Mouse (Mus musculus) MEL (cell line): Measurements from ENCODE around the gene Dynll2. TPM values are rescaled to one million over a fixed set of nuclear protein-coding genes. Genes with fewer than 3 reads are reported as not detected.

Experiments
- DNase-seq: peaks from one replicate; pipeline ENCODE4 v3.0.0; 2011; ENCODE audit warnings: low read depth, low spot score
- H3K27ac ChIP-seq: 2 replicates; pipeline ENCODE4 v1.5.1; 2012; ENCODE audit warnings: low read depth, mild to moderate bottlenecking, control low read depth, low read length, moderate library complexity; ENCODE audit not compliant: control insufficient read depth
- H3K27me3 ChIP-seq, 2 experiments: fragments of 150-350 bp in 1 of 2; sonication (generic) in 1 of 2; 2 replicates each; pipeline ENCODE4 v1.6.1; 2012; ENCODE audit warnings: low read length in 2 of 2, mild to moderate bottlenecking in 2 of 2, improper control_type of control experiment in 1 of 2, moderate library complexity in 1 of 2; ENCODE audit not compliant: insufficient read depth in 2 of 2, control insufficient read depth in 1 of 2
- H3K36me3 ChIP-seq, 2 experiments: 2 replicates each; pipeline ENCODE4 v1.6.1; 2012 to 2014; ENCODE audit warnings: low read length in 2 of 2, improper control_type of control experiment in 1 of 2, inconsistent platforms in 1 of 2, mild to moderate bottlenecking in 1 of 2; ENCODE audit not compliant: insufficient read depth in 2 of 2, control insufficient read depth in 1 of 2
- H3K4me1 ChIP-seq, 2 experiments: fragments of 150-350 bp in 1 of 2; sonication (generic) in 1 of 2; 2 replicates each; pipeline ENCODE4 v1.6.1; 2012; ENCODE audit warnings: low read length in 2 of 2, improper control_type of control experiment in 1 of 2, mild to moderate bottlenecking in 1 of 2; ENCODE audit not compliant: insufficient read depth in 2 of 2, control insufficient read depth in 1 of 2
- H3K4me3 ChIP-seq, 2 experiments: fragments of 150-350 bp in 1 of 2; sonication (generic) in 1 of 2; 2 replicates each; pipeline ENCODE4 v1.5.1; 2012; ENCODE audit warnings: low read depth in 2 of 2, low read length in 2 of 2, mild to moderate bottlenecking in 2 of 2, moderate library complexity in 2 of 2, control low read depth in 1 of 2, improper control_type of control experiment in 1 of 2; ENCODE audit not compliant: control insufficient read depth in 1 of 2, insufficient read depth in 1 of 2
- H3K79me2 ChIP-seq: 2 replicates; pipeline ENCODE4 v1.6.1; 2012; ENCODE audit warnings: mild to moderate bottlenecking, low read length, moderate library complexity; ENCODE audit not compliant: control insufficient read depth, poor library complexity, insufficient read depth
- H3K9ac ChIP-seq: 2 replicates; pipeline ENCODE4 v1.6.1; 2012; ENCODE audit warnings: low read depth, mild to moderate bottlenecking, control low read depth, low read length, moderate library complexity; ENCODE audit not compliant: control insufficient read depth, poor library complexity, severe bottlenecking
- H3K9me3 ChIP-seq: fragments of 150-350 bp; sonication (generic); replicated peaks from 2 replicates; pipeline ENCODE4 v1.6.1; 2012; ENCODE audit warnings: mild to moderate bottlenecking, low read length, improper control_type of control experiment, moderate library complexity; ENCODE audit not compliant: insufficient read depth
- CHD1 ChIP-seq: IDR thresholded peaks from 2 replicates; pipeline ENCODE4 v1.6.1; 2012; ENCODE audit warnings: low read depth, mild to moderate bottlenecking, inconsistent platforms, low read length, improper control_type of control experiment
- CHD2 ChIP-seq: IDR thresholded peaks from 2 replicates; pipeline ENCODE4 v1.6.1; 2011; ENCODE audit warnings: low read length, improper control_type of control experiment
- GABPA ChIP-seq: IDR thresholded peaks from 2 replicates; pipeline ENCODE4 v1.6.1; 2012; ENCODE audit warnings: low read depth, mild to moderate bottlenecking, inconsistent platforms, low read length, improper control_type of control experiment, moderate library complexity
- JUND ChIP-seq: IDR thresholded peaks from 2 replicates; pipeline ENCODE4 v1.6.1; 2011; ENCODE audit warnings: low read depth, mild to moderate bottlenecking, improper control_type of control experiment, low read length
- MEF2A ChIP-seq: IDR thresholded peaks from 2 replicates; pipeline ENCODE4 v1.6.1; 2014; ENCODE audit warnings: low read depth, mild to moderate bottlenecking, inconsistent platforms, low read length, improper control_type of control experiment; ENCODE audit not compliant: poor library complexity, insufficient replicate concordance, severe bottlenecking; ENCODE audit errors: extremely low read depth
- MXI1 ChIP-seq: IDR thresholded peaks from 2 replicates; pipeline ENCODE4 v1.6.1; 2011; ENCODE audit warnings: mild to moderate bottlenecking, low read depth, low read length, improper control_type of control experiment
- NELFE ChIP-seq: IDR thresholded peaks from 2 replicates; pipeline ENCODE4 v1.6.1; 2011; ENCODE audit warnings: low read depth, low read length, improper control_type of control experiment
- SMC3 ChIP-seq: IDR thresholded peaks from 2 replicates; pipeline ENCODE4 v1.6.1; 2011; ENCODE audit warnings: low read depth, low read length, improper control_type of control experiment
- TAL1 ChIP-seq: IDR thresholded peaks from 2 replicates; pipeline ENCODE4 v1.6.1; 2012; ENCODE audit warnings: mild to moderate bottlenecking, inconsistent platforms, low read length, moderate library complexity, mixed read lengths
- TBP ChIP-seq: IDR thresholded peaks from 2 replicates; pipeline ENCODE4 v1.8.0; 2011; ENCODE audit warnings: low read depth, low read length, improper control_type of control experiment
- USF2 ChIP-seq, 2 experiments: IDR thresholded peaks; 2 replicates each; pipeline ENCODE4 v1.6.1; 2011 to 2012; ENCODE audit warnings: improper control_type of control experiment in 2 of 2, low read length in 2 of 2, borderline replicate concordance in 1 of 2, inconsistent platforms in 1 of 2, low read depth in 1 of 2, mild to moderate bottlenecking in 1 of 2; ENCODE audit not compliant: insufficient read depth in 1 of 2
- ZC3H11A ChIP-seq: IDR thresholded peaks from 2 replicates; pipeline ENCODE4 v1.6.1; 2012; ENCODE audit warnings: low read depth, mild to moderate bottlenecking, inconsistent platforms, low read length, improper control_type of control experiment
- ZMIZ1 ChIP-seq: IDR thresholded peaks from 2 replicates; pipeline ENCODE4 v1.6.1; 2012; ENCODE audit warnings: low read depth, mild to moderate bottlenecking, inconsistent platforms, low read length, improper control_type of control experiment, moderate library complexity
- polyA plus RNA-seq, 2 experiments: library from polyadenylated mRNA; stranded (reverse) in 1 of 2; unstranded in 1 of 2; fragments of >175 nt in 1 of 2; fragments of >200 nt in 1 of 2; gene quantifications; 2 replicates each; pipeline versions ENCODE4 v1.2.1 to v1.2.4; 2012; ENCODE audit warnings: low replicate concordance in 2 of 2, low read depth in 1 of 2; ENCODE audit not compliant: insufficient read length in 2 of 2, insufficient read depth in 1 of 2, missing spikeins in 1 of 2
- total RNA-seq: library from RNA; depleted of rRNA; stranded (reverse); fragments of 300-350 nt; gene quantifications from 2 replicates; pipeline ENCODE4 v1.2.3, GENCODE M21; 2012

Gene Dynll2
- total and polyA plus RNA-seq, 3 experiments, result 38.6 to 124 (median 75.8) TPM

- Histone ChIP-seq H3K36me3 (no peaks in the 10 kb centered on the region), H3K4me1 (no peaks in the 10 kb centered on the region)
- TF ChIP-seq MXI1 (no peak), TAL1 (no peak), ZC3H11A (no peak), MEF2A (no peak), GABPA (no peak), CHD2 (no peak), ZMIZ1 (no peak), USF2 (IDR thresholded peaks at IDR 0.05; ENCODE audit: borderline replicate concordance in 1 of 2, insufficient read depth in 1 of 2, low read depth in 1 of 2, low read length in 2 of 2) (no peak), CHD1 (no peak), SMC3 (no peak), NELFE (no peak)
- TF ChIP-seq, all 39 proteins: peak for 0
- DNase-seq, result no peak
- Histone ChIP-seq H3K27me3 (peaks cover 14 to 20% of the 10 kb centered on the region in 2 experiments), H3K9ac (no peak overlapping the region), H3K27ac (no peak overlapping the region), H3K79me2 (no peaks in the 10 kb centered on the region), H3K4me3 (no peak overlapping the region), H3K9me3 (no peaks in the 10 kb centered on the region)
Observed at GRCm38 (mm10) chr11:88011914-88012419, 24.6 kb upstream of the Dynll2 start.

- no peak for TF ChIP-seq JUND
- 0 out of 2 replicates have a peak, but pooled peaks have one; percentile 28 for TF ChIP-seq TBP
- Histone ChIP-seq H3K9me3 (no peaks in the 10 kb centered on the region), H3K4me3 (no peak overlapping the region), H3K9ac (no peak overlapping the region), H3K79me2 (no peaks in the 10 kb centered on the region), H3K27ac (no peak overlapping the region), H3K27me3 (peaks cover 16 to 19% of the 10 kb centered on the region in 2 experiments), H3K36me3 (no peaks in the 10 kb centered on the region), H3K4me1 (no peaks in the 10 kb centered on the region)
- DNase-seq, result no peak
Observed at GRCm38 (mm10) chr11:88011208-88011913, 24.0 kb upstream of the Dynll2 start.
